Mouse (Mus musculus) gastrocnemius, adult 18-20 months (tissue): ENCODE data around the gene S100a6. TPM values are rescaled to one million over a fixed set of nuclear protein-coding genes. Genes with fewer than 3 reads are reported as not detected.
A peak's percentile ranks its signal among the peaks of the same experiment; 100 is the strongest.

Experiments
- DNase-seq: peaks from one replicate; pipeline ENCODE4 v3.0.0; 2021; ENCODE audit warnings: low spot score
- long read RNA-seq, 2 experiments: library from polyadenylated mRNA; stranded (forward); transcript quantifications; one replicate each; pipeline ENCODE4 v2.0.0; 2021
- total RNA-seq, 2 experiments: library from RNA; stranded (reverse); gene quantifications; 2 replicates each; pipeline ENCODE4 v1.2.3; 2021

S100a6 gene
- 100 to 1,000 TPM in 1 of 2 experiments, 10 to 100 TPM in 1; 63.5 to 106 TPM for total RNA-seq
- long read RNA-seq, experiment 1, transcript S100a6-201 (3 exons, 731 nt) = major isoform, 10 of 17 reads
- long read RNA-seq, experiment 1, partial matches to known transcripts = 7 of 17 reads
- long read RNA-seq, experiment 1, other reads (novel, unspliced or antisense) = 0 of 17 reads
- long read RNA-seq, experiment 2, transcript S100a6-201 (3 exons, 731 nt) = major isoform, 12 of 17 reads
- long read RNA-seq, experiment 2, partial matches to known transcripts = 5 of 17 reads
- long read RNA-seq, experiment 2, other reads (novel, unspliced or antisense) = 0 of 17 reads

DNA sequence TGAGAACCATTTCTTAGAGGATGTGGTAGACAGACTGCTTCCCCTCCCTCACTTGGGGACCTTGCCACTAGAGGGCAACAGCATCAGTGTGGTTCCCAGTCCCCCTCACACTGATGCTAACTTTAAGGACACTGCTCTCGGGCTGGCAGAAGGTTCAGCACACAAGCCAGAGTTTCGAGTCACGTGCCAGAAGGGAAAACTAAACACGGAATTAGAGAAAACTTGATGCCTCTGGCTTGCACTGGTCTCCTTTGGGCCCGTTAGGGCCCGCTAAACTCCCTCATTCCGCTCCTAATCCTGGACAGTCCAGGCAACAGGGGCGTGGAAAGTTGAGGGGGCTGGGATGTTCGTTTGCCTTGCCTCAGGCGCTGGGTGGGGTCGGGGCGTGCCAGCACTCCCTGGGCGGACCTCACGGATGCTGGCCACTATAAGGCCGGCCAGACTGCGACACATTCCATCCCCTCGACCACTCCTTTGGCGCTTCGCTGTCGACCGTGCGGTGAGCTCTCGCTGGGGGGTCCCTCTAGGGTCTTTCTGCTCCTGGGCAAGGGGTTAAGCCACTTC is at the start of gene S100a6:
S100a6 (plus strand) TSS at position 155 of the 564 bp plus-strand sequence.
- peak; percentile 86 for DNase-seq

DNA sequence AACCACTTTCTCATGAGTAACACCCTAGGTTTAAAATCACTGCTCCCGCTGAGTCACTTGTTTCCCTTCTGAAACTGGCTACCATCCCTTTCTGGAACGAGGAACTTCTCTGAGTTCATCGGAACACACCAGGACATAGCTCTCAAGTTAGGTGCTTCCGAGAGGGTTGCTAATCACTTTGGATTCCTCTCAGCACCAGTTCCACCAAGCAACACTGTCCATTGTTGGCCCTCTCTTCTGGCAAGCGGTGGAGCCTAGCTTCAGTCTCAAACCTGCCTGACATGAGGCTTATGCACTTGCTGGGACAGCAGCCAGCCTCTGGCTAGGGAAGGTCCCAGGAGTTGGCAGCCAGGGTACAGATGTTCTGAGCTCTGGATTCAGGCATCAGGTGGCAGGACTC is 38.0 kb upstream of the S100a6 start:
- DNase-seq = peak; percentile 58

DNA sequence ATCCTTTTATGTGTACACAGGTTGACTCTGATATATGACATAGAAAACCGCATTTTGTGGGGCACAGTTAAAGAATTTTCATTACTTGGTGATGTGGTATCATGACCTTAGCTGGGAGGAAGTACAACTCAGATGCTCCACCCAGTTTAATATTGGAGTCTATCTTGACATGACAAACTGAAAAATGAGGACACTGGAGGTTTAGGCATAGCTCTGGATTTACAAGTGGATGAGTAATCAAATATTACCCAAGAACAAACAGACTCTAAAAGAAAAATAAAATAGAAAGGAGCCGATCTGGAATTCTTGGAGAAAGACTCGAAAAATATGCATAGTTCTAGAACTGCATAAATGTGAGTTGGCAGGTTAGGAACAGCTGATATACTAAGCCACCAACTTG is 37.4 kb upstream of the S100a6 start:
- no peak for DNase-seq

DNA sequence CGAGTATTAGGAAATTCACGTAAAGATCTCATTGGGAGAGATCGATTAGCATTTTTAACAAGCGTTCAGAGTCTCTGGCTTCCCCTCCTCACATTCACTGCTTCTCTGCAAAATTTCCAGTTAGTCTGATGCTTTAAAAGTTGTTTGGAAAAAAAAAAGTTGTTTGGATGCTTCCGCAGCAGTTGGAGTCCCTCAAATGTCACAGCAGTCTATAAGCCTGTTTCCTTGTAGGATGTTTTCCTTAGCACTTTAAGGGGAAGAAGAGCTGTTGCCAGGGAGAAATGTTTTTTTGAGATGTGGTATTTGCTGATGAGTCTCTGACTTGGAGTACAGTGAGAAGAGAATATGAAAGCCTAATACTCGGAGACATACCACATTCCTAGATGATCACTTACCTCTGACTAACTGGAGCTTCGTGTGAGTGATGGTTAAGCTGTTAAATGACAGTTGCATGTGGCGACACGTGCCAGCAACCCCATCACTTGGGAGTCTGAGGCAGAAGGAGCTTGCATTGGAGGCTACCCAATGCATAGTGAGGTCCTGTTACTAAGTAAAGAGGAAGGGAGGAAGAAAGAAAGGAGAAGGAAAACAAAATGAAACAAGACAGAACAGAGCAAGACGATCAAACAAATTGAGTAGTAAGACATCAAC is 36.2 kb upstream of the S100a6 start:
- no peak for DNase-seq

DNA sequence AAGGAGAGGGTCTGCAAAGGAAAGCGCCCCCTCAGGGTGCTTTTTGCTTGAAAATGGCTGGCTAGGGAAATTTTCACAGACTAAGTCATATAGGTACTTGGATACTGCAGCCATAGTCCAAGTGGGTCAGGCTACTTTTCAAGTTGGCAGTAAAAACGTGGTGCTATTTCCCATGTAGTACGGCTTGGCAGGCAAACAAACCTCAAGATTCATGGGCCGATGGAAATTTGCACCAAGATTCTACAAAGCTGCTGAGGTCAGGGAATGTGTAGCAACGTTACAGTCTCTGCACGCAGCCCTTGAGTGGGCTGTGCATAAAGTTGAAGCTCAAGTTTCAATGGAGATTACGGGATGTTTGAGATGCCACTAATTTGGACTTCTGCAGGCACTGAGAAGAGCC is 33.2 kb upstream of the S100a6 start:
- no peak for DNase-seq

DNA sequence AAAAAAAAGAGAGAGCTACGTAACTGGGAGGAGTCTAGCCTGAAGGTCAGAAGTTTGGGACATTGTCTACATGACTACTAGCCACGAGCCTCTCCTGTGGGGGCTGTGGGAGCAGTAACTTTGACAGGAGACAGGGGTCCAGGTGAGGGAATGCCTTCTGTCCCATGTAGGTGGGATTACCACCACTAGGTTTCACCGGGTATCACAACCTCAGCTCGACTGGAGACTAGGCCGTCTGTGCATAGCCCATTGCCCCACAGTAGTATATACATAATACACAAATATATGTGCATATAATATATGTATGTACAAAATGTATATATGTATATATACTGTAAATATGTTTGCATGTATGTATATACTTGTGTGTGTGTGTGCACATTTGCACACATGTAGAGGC is 31.5 kb upstream of the S100a6 start:
- no peak for DNase-seq

DNA sequence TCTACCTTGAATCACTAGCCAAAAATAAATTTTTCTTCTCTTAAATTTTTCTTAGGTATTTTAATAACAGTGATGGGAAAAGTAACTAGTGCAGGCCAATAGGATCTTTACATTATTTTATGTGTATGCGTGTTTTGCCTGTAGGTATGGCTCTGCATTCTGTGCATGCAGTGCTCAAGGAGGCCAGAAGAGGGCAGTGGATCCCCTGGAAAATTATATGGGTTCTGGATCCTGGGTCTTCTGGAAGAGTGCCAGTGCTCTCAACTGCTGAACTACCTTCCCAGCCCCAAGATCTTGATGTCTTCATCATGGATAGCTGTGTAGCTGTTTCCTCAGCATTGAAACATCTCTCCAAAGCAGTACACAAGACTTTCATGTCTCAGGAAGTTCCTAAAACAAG is 30.5 kb upstream of the S100a6 start:
- DNase-seq = no peak

DNA sequence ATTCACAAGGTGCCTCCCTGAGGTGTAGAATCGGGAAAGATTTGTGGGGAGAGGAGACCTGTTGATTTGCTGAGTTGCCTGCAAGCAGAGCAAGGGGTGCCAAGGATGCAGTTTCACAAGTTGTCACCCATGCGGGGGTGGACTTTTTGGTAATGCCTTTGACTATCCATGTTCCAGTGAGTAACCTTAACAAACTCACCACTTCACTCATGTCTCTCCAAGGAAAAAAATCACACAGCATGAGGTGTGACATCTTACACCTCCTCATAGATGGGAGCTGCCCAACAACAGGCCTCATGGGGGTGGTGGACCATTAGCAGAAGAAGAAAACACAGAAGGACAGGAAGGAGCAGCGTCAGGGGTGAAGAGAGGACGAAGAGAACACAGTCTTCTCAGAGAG is 30.1 kb upstream of the S100a6 start:
- DNase-seq = no peak

DNA sequence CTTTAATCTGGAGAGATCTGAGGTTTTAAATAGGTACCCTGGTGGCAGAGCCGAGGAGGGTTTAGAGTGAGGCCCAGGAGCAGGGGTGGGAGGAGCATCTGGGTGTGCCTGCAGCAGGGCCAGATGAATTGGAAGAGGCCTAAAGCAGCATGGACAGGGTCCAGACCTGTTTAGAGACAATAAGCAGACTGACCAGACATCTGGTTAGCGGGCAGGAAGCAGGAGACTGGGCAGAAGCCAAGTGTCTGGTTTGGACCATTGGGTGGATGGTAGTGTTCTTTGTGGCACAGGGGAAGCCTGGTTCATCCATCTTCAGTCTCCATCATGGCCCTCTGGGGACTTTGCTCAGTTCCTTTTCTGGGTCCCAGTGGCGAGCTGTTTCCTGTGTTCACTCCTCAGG is 28.8 kb upstream of the S100a6 start:
- peak; percentile 43 for DNase-seq

DNA sequence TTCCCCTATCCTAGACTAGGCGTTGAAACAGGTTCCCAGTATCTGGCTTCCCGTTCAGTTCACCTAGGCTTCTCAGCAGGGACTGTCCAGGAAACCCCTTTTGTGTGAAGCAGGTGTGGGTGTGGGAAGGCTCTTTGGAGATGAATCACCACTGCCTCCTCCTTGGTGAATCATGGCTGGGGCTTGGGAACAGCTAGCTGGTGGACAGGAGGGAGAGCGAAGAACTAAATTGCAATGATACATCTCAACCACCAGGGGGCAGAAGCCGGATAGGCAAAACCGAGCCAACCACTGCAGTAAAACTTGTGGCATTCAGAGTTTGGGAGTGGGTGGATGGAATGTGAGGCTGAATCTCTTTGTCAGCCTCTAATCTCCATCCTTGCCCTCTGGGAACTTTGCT is 27.1 kb upstream of the S100a6 start:
- DNase-seq = peak; percentile 77

DNA sequence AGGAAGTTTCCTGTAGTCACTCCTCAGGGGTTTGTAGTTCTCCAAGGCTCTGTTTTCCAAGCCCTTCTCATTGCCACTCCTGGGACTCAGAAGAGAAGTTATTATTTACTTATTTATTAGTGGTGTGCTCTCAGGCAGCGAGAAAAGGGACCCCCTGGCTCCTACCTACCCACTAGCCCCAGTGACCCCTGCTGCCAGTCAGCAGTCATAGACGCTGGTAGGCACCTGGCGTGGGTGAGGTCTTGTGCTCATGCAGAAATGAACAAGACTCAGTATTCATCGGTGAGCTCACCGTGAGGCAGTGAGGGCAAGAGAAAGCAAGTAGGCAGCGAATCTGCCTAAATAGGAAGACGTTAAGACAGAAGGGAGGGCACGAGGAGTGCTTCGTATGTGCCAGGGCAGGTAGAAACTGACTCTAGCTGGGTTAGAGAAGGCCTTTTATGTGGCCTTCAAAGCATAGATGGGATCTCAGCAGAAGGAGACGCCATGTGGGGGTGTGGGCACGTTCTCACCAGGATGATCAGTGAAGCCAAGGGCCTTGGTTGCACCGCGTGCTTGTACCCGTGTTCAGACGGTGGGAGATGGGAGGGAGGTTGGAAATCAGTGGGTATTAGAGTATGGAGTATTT is 26.6 kb upstream of the S100a6 start:
- no peak for DNase-seq

DNA sequence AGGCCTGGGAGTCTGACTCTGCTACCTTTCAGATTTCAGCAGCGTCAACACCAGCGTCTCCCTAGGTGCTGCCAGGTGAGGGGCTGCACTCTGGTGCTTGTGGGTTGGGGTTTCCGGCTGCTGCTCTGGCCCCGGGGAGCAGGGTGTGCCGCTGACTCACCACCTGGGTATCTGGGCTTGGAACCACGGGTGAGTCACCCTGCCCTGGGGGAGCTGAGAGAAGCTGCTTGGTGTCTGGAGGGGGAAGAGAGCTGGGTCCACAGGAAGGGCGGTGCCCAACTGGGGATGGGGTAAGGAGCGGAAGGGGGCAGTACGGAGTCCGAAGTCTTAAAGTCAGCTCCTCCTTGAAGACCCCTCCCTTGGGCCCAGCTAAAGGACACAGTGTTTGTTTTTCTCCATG is 25.8 kb upstream of the S100a6 start:
- peak; percentile 87 for DNase-seq

DNA sequence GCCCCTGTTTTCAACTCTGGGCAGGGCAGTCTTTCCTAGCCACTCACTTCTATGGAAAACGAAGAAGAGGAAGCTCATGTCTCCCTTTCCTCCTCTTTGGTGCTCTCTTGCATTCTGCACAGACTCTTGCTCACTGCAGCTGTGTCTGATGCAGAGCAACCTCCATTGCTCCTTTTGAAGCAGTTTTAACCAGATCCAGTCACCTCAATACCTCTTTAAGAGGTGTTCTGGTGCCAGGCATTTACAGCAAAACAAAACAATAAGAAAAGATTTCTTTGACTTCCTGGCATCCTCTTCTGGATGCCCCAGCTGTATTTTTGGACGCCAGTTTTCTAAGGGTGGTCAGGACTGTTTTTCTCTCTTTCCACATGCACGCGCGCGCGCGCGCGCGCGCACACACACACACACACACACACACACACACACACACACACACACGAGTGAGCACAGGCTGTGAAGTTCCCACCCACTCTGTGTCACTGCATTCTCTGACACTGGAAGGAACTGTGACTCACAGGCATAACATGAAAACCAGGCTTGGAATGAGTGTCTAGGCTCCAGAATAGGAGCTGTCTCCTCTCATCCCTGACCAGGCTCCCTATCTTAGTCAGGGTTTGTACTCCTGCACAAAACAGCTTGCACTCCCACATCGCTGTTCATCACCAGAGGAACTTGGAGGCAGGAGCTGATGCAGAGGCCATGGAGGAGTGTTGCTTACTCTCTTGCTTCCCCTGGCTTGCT is 25.2 kb upstream of the S100a6 start:
- peak; percentile 50 for DNase-seq

DNA sequence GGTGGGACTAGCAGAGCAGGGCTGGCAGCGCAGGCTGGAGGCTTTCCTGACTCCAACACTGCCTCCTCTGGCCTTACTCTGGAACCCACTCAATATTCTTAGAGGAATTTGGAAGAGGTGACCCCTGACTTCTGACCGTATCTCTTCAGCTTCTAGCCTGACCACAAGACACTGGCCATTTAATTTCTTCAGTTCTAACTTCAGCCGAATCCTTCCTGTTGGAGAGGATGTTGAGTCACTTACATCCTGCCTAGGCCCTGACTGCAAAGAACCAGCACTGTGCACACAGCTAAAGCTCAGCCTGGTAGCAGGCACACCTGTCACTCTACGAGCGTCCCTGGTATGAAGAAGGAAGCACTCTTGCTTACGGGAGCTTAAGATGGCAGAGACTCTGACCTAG is 23.3 kb upstream of the S100a6 start:
- DNase-seq = no peak

DNA sequence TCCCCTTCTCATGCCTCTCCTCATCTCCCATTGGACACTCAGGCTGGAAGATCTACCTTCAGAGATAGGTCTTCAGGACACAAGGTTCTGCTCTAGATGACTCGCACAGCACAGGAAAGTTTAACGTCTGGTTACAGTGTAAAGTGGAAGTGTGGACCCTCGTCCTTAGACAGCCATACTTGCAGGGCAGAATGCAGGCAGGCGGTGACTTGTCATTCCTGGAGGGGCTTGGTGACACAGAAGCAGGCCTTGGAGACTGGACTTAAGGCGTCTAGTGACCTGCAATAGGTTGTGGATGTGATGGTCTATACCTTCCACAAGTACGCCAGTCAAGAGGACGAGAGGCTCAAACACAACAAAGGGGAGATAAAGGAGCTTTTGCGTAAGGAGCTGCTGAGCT is 22.7 kb upstream of the S100a6 start, which contains the start of gene S100a2:
S100a2 (plus strand) TSS at position 301 of the 400 bp plus-strand sequence.
- no peak for DNase-seq

DNA sequence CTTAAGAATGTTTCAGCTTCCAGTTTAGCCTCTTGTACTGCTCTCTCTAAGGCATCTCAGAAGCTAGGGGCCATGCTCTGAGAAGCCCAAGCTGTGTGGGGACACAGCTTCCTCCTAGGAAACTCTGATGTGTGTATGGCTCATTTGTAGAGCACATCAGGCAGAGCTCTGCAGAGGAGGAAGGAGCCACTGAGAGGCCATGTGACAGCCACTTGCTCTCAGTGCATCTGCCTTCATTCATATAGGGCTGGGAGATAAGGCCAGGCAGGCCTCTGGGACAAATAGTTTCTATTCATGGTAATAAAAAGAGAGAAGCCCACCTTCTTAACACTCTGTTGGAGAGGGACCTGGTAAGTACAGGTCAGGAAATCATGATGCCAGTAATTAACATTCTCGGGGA is 18.2 kb upstream of the S100a6 start:
- DNase-seq = no peak

DNA sequence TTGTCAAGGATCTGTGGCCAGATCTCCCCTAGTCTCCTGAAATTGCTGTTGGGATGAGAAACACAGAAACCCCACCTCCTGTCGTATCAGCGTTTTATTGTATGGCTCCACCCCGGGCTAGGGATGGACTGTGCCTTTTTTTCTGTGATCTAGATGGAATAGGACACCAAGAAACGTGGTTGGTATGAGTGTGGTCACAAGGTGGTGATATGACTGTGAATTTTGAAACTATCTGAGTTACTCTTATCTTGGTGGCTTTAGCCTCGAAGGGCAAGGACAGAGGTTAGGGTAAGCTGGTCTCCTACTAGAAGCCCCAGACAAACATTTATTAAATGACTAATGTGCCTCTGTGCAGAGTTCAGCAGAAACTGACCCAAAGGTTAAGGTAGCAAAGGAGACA is 17.1 kb upstream of the S100a6 start:
- DNase-seq = no peak

DNA sequence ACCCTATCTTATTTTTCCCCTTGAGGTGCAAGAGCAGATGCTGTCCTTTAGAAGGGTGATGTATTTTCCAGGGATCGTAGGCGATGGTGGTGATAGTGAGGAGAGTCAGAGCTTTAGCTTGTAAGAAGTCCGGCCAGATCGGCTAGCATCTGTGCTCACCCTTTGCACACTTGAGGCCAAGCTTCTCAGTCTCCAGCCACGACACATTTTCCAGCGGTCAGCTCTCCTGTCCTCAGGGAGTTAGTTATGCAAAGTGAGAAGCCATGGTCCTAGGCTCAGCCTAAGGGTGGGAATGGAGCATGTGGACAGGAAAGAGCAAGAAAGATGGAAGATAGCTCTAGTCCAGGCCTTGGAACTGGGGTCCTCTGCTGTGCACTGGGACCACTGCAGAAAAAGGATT is 15.9 kb upstream of the S100a6 start:
- no peak for DNase-seq

DNA sequence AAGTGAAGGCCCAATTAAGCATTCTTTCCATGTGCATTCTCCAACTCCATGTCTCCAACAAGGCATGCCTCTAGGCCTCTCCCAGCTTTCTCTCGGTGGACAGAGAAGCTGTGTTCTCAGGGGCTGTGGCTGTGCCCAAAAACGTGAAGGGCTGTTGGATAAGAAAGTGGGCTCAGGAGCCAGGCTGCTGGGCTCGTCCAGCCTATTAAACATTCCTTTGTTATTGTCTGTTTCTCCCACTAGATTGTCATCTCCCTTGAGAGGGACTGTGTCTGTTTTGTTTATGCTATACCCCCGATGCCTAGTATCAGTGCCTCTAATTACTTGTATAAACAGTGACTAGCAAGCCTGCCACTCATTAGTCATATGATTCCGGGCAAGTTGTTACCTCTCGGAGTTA is 14.9 kb upstream of the S100a6 start:
- DNase-seq = no peak

DNA sequence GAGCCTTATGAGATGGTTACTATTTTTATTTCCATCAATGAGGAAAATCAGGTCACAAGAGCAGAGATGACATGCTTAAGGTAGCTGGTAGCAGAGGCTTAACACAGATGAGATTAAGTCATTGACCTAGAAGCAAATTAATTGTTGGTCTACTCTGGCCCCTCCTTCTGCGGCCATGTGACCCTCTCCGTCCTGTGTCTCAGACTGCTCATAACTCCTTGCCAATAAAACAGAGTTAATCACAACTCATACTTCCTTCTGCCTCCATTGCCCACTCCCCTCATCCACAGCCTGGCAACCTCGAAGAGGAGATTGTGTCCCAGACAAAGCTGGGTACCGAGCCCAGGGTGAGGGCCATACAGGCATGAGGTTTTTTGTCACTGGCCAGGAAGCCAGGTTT is 14.5 kb upstream of the S100a6 start:
- DNase-seq = no peak

DNA sequence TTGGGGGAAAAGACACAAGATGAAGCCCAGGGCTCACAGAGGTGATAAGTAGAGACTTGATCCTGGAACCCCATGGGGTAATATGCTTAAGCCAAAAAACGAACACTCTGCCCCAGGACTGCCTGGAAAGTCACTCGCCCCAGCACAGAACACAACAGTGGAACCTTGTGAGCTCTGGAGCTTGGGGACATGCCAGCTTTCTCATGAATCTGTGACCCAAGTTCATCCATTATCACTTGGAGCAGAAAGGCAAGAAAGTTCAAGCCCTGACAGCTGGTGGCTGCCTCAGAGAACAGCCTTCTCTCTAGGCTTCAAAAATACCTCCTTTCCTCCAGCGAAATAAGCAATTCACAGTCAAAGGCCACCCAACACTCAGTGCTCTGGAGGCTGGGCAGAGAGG is 13.3 kb upstream of the S100a6 start:
- DNase-seq = no peak

DNA sequence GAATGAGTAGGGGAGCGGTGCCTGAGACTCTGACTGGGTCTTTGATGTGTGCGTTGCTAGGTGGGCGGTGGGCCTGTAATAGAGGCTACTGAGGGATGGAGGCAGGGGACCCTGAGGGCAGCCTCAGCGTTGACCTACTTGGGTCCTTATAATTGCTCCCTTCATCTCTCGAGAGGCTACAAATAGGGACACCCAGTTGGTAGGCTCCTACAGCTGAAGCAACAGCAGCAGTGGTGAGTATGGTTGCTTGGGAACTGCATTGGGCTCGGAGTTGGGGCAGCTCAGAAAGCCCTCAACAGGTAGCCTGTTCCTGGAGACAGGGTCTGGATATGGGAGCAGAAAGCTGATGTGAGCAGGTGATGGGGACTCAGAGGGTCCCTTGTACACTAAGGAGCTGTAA is 12.6 kb upstream of the S100a6 start:
- DNase-seq = no peak
